Mouse (Mus musculus) bone marrow macrophage, adult 2 months (primary cell): ENCODE results near the gene Ccl6.

Experiments
- CTCF ChIP-seq: IDR thresholded peaks from 2 replicates; pipeline ENCODE4 v1.5.1; 2012; ENCODE audit warnings: low read depth, mild to moderate bottlenecking, low read length, moderate library complexity
- POLR2A ChIP-seq: IDR thresholded peaks from 2 replicates; pipeline ENCODE4 v1.6.1; 2012; ENCODE audit warnings: mild to moderate bottlenecking, low read depth, low read length, borderline replicate concordance

DNA sequence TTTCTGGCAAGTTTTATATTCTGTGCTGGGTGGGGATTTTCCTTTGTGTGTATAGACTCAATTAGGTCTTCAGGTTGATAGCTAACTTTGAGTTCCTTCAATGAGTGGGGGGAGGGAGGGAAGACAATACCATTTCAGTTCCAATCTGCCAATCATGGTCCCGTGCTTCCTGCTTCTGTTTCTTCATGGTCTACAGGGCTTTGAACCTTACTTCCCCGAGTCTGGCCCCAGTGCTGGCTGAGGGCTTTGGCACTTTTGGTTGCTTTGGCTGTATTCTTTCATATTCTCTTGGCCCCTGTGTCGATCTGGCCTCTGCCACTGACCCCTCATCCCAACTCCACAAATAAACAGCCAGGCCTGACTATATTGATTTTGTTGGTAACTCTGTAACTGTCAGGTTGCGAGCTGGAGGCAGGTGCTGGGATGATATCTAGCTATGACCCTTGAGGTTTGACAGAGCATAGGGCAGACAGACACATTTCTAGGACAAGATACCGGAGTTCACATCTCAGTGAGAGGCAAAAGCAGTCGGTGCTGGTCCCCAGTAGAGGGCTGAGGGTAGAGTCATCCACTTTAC is 30.5 kb downstream of the Ccl6 start:
- TF ChIP-seq CTCF (no peak), POLR2A (no peak)
